Comparison of ENCODE assay signal across 8 mouse cellular contexts in the genomic region with DNA sequence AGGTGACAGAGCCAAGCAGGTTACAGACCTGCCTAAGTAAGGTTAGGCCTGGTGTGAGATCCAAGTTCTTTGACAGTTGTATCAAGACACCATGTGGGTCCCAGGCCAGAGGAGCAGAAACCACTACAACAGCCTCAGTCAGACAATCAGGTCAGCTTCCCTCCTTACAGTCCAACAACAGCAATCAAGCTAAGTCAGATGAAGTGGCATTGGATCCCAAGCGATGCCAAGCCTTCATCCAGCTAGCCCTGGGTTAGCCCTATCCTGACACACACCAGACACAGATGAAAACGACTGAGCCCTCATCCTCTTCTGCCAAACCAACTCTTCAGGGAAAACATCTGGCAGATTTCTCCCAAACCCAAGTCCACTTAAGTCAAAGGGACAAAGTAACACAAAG. TPM values are rescaled to one million over a fixed set of nuclear protein-coding genes. Genes with fewer than 3 reads are reported as not detected.
DNase-seq lines count a peak whose midpoint lies in the region; ATAC-seq lines count a peak whose summit lies in the region.

No protein-coding gene starts in this region.

- intact Hi-C loops in gastrocnemius, postnatal 36 days (cut with DNase I), result loop anchor here (2.0 kb wide), 1 partner anchor 15 kb away; no protein-coding TSS in a partner anchor

- peak overlapping the region; percentile 82 for H3K4me2 ChIP-seq in liver, embryonic 11.5 days

- H3K4me1 ChIP-seq in erythroblast, embryonic 14.5 days (ENCODE audit: control insufficient read depth), result peaks cover 72% of the 10 kb centered on the region
- peaks cover 40% of the 10 kb centered on the region for H3K4me1 ChIP-seq in liver, embryonic 11.5 days (replicated peaks; ENCODE audit: control insufficient read depth, insufficient read depth, low read length)

- H3K27me3 ChIP-seq in erythroblast, embryonic 14.5 days (ENCODE audit: control insufficient read depth), result no peaks in the 10 kb centered on the region
- no peaks in the 10 kb centered on the region for H3K27me3 ChIP-seq in liver, embryonic 11.5 days (replicated peaks; ENCODE audit: control insufficient read depth, insufficient read depth, low read length)

- peak; percentile 22 for DNase-seq in thymus, postnatal 14 days
- no peak for DNase-seq in thymus, postnatal 25 days
- no peak for DNase-seq in liver, embryonic 11.5 days (ENCODE audit: low spot score)
- DNase-seq in natural killer cell, adult 2 months (ENCODE audit: low spot score in 2 of 2), result no peak
- no peak for DNase-seq in gastrocnemius, postnatal 25 days
- DNase-seq in gastrocnemius, postnatal 36 days, result no peak

- no peaks in the 10 kb centered on the region for H3K9me3 ChIP-seq in erythroblast, embryonic 14.5 days (ENCODE audit: control insufficient read depth, low read length)
- no peaks in the 10 kb centered on the region for H3K9me3 ChIP-seq in liver, embryonic 11.5 days (ENCODE audit: control insufficient read depth, low read length)

- H3K4me3 ChIP-seq in erythroblast, embryonic 14.5 days (replicated peaks), result peak overlapping the region; percentile 81
- H3K4me3 ChIP-seq in liver, embryonic 11.5 days (ENCODE audit: low read depth, low read length), result peak overlapping the region; percentile 90

- 37% methylated on average over 2 of the region's 2 CpGs for WGBS in liver, embryonic 11.5 days

- H3K27ac ChIP-seq in liver, embryonic 11.5 days (ENCODE audit: low read depth, low read length), result peak overlapping the region; percentile 94

- peak overlapping the region; percentile 93; the same call in 1 of the 2 replicates for H3K9ac ChIP-seq in liver, embryonic 11.5 days (ENCODE audit: low read depth, low read length)

- ATAC-seq in erythroblast, adult 5-6 weeks (replicated peaks; ENCODE audit: low FRiP score, poor library complexity, severe bottlenecking), result no peak
- ATAC-seq in liver, embryonic 11.5 days (replicated peaks; ENCODE audit: low FRiP score), result no peak

- peaks cover 31% of the 10 kb centered on the region for H3K36me3 ChIP-seq in erythroblast, embryonic 14.5 days (ENCODE audit: control insufficient read depth)
- no peaks in the 10 kb centered on the region for H3K36me3 ChIP-seq in liver, embryonic 11.5 days (ENCODE audit: control insufficient read depth, insufficient read depth, low read length)

RNA-seq across cellular contexts. Expression of gene Bicra, which starts 2.2 kb away (rescaled TPM):
- polyA plus RNA-seq in erythroblast, embryonic 14.5 days (2012), result 2.1 TPM in 2 replicates
- 6.5 and 20.9 TPM in 2 replicates for total RNA-seq in erythroblast, adult 5-6 weeks (2015; ENCODE audit: low replicate concordance)
- 0.14 and 2.2 TPM in 2 replicates for total RNA-seq in erythroblast, adult 5-6 weeks (2017; ENCODE audit: low replicate concordance)
- 5.3 and 7.3 TPM in 2 replicates for polyA plus RNA-seq in liver, embryonic 11.5 days (2014; fragmentation: Nextera tagmentation; extraction: Ambion mirVana)
- 1 to 10 TPM; 5.1 to 6.1 TPM for total RNA-seq in gastrocnemius, postnatal 25 days (2021)
- 1 to 10 TPM; 4.5 to 6.6 TPM for total RNA-seq in gastrocnemius, postnatal 36 days (2021)

RNA-seq across cellular contexts. Expression of gene Zfp541, which starts 16.1 kb away (rescaled TPM):
- polyA plus RNA-seq in erythroblast, embryonic 14.5 days (2012), result 0.01 TPM in 1 of 2 replicates, not detected in the other
- not detected in 2 replicates for total RNA-seq in erythroblast, adult 5-6 weeks (2015; ENCODE audit: low replicate concordance)
- total RNA-seq in erythroblast, adult 5-6 weeks (2017; ENCODE audit: low replicate concordance), result 0.28 TPM in 1 of 2 replicates, not detected in the other
- not detected in 2 replicates for polyA plus RNA-seq in liver, embryonic 11.5 days (2014; fragmentation: Nextera tagmentation; extraction: Ambion mirVana)
- total RNA-seq in gastrocnemius, postnatal 25 days (2021), result not detected
- not detected for total RNA-seq in gastrocnemius, postnatal 36 days (2021)

RNA-seq across cellular contexts. Expression of gene Napa, which starts 52.7 kb away (rescaled TPM):
- polyA plus RNA-seq in erythroblast, embryonic 14.5 days (2012), result 42.0 and 85.6 TPM in 2 replicates
- total RNA-seq in erythroblast, adult 5-6 weeks (2015; ENCODE audit: low replicate concordance), result 106 and 149 TPM in 2 replicates
- 82.2 and 96.3 TPM in 2 replicates for total RNA-seq in erythroblast, adult 5-6 weeks (2017; ENCODE audit: low replicate concordance)
- 167 and 174 TPM in 2 replicates for polyA plus RNA-seq in liver, embryonic 11.5 days (2014; fragmentation: Nextera tagmentation; extraction: Ambion mirVana)
- 100 to 1,000 TPM in 1 of 2 experiments, 10 to 100 TPM in 1; 71.2 to 105 TPM for total RNA-seq in gastrocnemius, postnatal 25 days (2021)
- 100 to 1,000 TPM in 1 of 2 experiments, 10 to 100 TPM in 1; 92.4 to 109 TPM for total RNA-seq in gastrocnemius, postnatal 36 days (2021)
